Mouse (Mus musculus) left cerebral cortex, adult 8-10 months (tissue): ENCODE data around the gene Sptan1. TPM values are rescaled to one million over a fixed set of nuclear protein-coding genes. Genes with fewer than 3 reads are reported as not detected.

Source experiments
- microRNA-seq, 2 experiments: library from miRNA; unstranded; fragments of <30 nt; microRNA quantifications; one replicate each; pipeline ENCODE4 v1.2.0; 2022
- total RNA-seq, 4 experiments: library from RNA; stranded (reverse); gene quantifications; 2 replicates each; pipeline ENCODE4 v1.2.4; 2022

Sptan1 gene
- total RNA-seq, 4 experiments from 2014 or later = 738 to 833 (median 788) TPM

Small RNA genes within 50 kb of the gene (microRNA-seq; reads per million reads assigned to microRNA genes)
- gene Mir6997 = 1.9 to 2.6 reads per million in 2 experiments

Other genes starting within 250 kb of the Sptan1 start
- gene Gm13420, start 213.9 kb upstream of the Sptan1 start, total RNA-seq = 1 to 10 TPM in 3 of 4 experiments, under 1 TPM in 1; 0.44 to 2.5 (median 1.4) TPM
- gene Gm13547, start 206.2 kb upstream of the Sptan1 start, total RNA-seq = under 1 TPM in 1 of 4 experiments, not detected in 3; 0.63 TPM
- gene Coq4, start 178.1 kb upstream of the Sptan1 start, total RNA-seq = 10 to 100 TPM; 20.1 to 31.2 (median 22.6) TPM
- 10 to 100 TPM; 45.4 to 53.5 (median 50.2) TPM for gene Trub2, start 177.1 kb upstream of the Sptan1 start, total RNA-seq
- gene Slc27a4, start 162.9 kb upstream of the Sptan1 start, total RNA-seq = 10 to 100 TPM; 73.1 to 75.0 (median 74.0) TPM
- 10 to 100 TPM; 52.1 to 65.1 (median 59.8) TPM for gene Urm1, start 145.5 kb upstream of the Sptan1 start, total RNA-seq
- gene Cercam, start 96.4 kb upstream of the Sptan1 start, total RNA-seq = 10 to 100 TPM in 3 of 4 experiments, 1 to 10 TPM in 1; 7.7 to 11.6 (median 11.0) TPM
- 100 to 1,000 TPM in 1 of 4 experiments, 10 to 100 TPM in 3; 85.4 to 106 (median 97.1) TPM for gene Odf2, start 76.3 kb upstream of the Sptan1 start, total RNA-seq
- 10 to 100 TPM; 45.2 to 52.4 (median 48.4) TPM for gene Gle1, start 30.1 kb upstream of the Sptan1 start, total RNA-seq
- gene Wdr34, start 83.3 kb downstream of the Sptan1 start, total RNA-seq = 10 to 100 TPM; 38.7 to 43.4 (median 42.1) TPM
- 100 to 1,000 TPM; 190 to 221 (median 207) TPM for gene Set, start 91.8 kb downstream of the Sptan1 start, total RNA-seq
- gene Pkn3, start 112.1 kb downstream of the Sptan1 start, total RNA-seq = 1 to 10 TPM; 1.9 to 4.5 (median 2.3) TPM
- gene Zdhhc12, start 128.1 kb downstream of the Sptan1 start, total RNA-seq = 10 to 100 TPM in 1 of 4 experiments, 1 to 10 TPM in 3; 6.8 to 10.5 (median 8.9) TPM
- 100 to 1,000 TPM; 141 to 144 (median 142) TPM for gene Zer1, start 159.0 kb downstream of the Sptan1 start, total RNA-seq
- gene Tbc1d13, start 168.2 kb downstream of the Sptan1 start, total RNA-seq = 10 to 100 TPM; 46.3 to 59.3 (median 49.1) TPM
- 10 to 100 TPM; 18.8 to 23.6 (median 22.9) TPM for gene Endog, start 205.9 kb downstream of the Sptan1 start, total RNA-seq
- 10 to 100 TPM; 30.7 to 36.2 (median 31.6) TPM for gene Spout1, start 212.9 kb downstream of the Sptan1 start, total RNA-seq
- gene Kyat1, start 240.3 kb downstream of the Sptan1 start, total RNA-seq = 10 to 100 TPM; 15.3 to 16.8 (median 16.1) TPM